Mouse (Mus musculus) olfactory bulb, adult 2 months (tissue): ENCODE measurements around the gene Rgs6. TPM values are rescaled to one million over a fixed set of nuclear protein-coding genes. Genes with fewer than 3 reads are reported as not detected.

Experiments
- H3K27ac ChIP-seq: fragments of 200-500 bp; 2 replicates; pipeline ENCODE4 v1.5.1; 2012; ENCODE audit warnings: low read depth, low read length; ENCODE audit not compliant: insufficient read depth
- H3K4me1 ChIP-seq: fragments of 200-500 bp; 2 replicates; pipeline ENCODE4 v1.6.1; 2012; ENCODE audit warnings: low read length; ENCODE audit not compliant: control insufficient read depth, insufficient read depth
- H3K4me3 ChIP-seq: fragments of 200-500 bp; 2 replicates; pipeline ENCODE4 v1.5.1; 2012; ENCODE audit warnings: mild to moderate bottlenecking, low read depth, low read length, moderate library complexity; ENCODE audit not compliant: insufficient read depth
- CTCF ChIP-seq: fragments of 200-500 bp; IDR thresholded peaks from 2 replicates; pipeline ENCODE4 v1.5.1; 2012; ENCODE audit warnings: low read depth, mild to moderate bottlenecking, low read length, moderate library complexity; ENCODE audit not compliant: insufficient read depth
- POLR2A ChIP-seq: fragments of 200-500 bp; IDR thresholded peaks from 2 replicates; pipeline ENCODE4 v1.6.1; 2012; ENCODE audit warnings: mild to moderate bottlenecking, low read depth, low read length, moderate library complexity; ENCODE audit not compliant: insufficient read depth
- WGBS: fragments of 180-500 bp; shearing (Covaris S2); methylation state at CpG from one replicate; pipeline ENCODE4 v1.1.7; 2018; 5-methylcytosine and 5-hydroxymethylcytosine counted together
- polyA plus RNA-seq: library from polyadenylated mRNA; stranded (reverse); fragments of >200 nt; gene quantifications from 2 replicates; pipeline ENCODE4 v1.2.4, GENCODE M21; 2012; ENCODE audit warnings: low replicate concordance; ENCODE audit not compliant: missing spikeins, insufficient read depth, insufficient read length

Rgs6 gene
- polyA plus RNA-seq, 1 experiment = not detected

DNA sequence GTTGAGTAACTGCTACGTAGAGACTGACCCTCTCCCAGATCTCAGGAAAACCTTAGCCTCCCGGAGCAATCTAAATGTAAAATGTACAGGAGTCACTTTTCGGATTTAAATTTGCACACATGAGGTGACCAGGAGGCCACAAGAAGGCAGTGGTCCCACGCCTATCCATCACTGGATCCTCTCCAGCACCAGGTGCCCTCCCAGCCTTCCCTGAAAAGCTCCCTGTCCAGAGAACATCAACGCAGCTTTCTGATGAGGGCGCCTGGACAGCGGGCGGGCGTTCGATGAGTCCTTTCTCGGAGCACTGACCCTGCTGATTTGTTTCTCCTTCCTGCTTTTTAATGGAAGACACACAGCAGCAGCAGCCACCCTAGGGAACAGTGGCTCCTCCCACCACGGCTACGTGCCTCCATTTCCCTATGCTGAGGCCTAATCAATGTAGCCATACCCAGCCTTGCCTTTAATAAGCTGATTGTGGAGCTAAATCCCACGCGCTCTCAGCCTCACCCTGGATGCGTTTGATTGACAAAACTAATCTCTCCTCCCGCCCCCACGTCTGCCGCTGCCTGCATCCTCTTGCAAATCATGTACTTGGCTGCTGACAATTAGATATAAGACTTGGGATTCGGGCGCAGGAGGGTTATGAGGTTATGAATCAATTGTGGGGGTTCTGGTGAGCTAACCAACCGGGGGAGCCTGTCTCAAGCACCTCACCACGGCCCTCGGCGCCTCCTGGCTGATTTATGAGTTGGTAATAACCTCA is 449.9 kb downstream of the Rgs6 start:
- Histone ChIP-seq H3K27ac (no peak overlapping the region), H3K4me1 (peaks cover 4% of the 10 kb centered on the region; the same call in 1 of the 2 replicates), H3K4me3 (no peak overlapping the region)
- no peak for TF ChIP-seq CTCF
- TF ChIP-seq POLR2A = no peak
- WGBS = 85% methylated on average over 25 of the region's 25 CpGs

DNA sequence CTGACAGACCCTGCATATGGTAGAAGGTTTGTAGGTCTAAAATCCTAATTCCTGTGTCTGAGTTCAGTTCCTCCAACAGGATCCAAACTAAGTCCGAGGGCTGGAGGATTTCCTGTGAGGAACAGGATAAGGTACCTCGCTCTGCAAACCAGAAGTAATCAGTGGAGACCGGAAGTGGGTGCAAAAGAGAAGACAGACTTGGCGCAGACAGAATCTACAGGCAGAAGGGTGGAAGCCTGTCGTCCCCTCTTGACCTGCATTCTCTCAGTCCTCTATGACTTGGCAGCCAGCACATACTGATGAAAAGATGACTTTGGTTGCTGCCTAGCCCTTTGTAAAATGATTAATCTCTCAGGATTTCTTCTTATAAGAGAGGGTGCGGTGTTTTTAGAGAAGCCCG is 450.7 kb downstream of the Rgs6 start:
- peaks cover 4% of the 10 kb centered on the region; the same call in 1 of the 2 replicates for H3K4me1 ChIP-seq
- no peak for TF ChIP-seq CTCF
- no peak for TF ChIP-seq POLR2A
- 87% methylated on average over 7 of the region's 7 CpGs for WGBS
- no peak overlapping the region for H3K27ac ChIP-seq
- H3K4me3 ChIP-seq = no peak overlapping the region

DNA sequence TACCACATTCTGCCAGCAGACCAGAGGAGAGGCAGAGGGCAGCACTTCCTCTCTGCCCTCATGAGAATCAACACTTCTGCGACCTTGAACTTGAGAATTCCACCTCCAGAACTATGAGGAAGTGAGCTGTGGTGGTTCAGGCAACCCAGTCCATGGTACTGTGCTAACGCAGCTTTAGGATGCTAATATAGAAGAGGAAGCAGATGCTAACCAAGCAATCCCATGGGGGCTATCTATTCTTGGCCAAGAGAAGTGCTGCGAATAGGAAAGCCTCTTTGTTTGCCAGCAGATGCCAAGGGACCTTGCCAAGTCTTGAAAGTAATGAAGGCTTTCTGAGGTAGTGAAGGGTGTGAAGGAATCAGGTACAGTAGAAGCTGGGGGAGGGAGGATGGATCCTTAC is 451.8 kb downstream of the Rgs6 start:
- Histone ChIP-seq H3K27ac (no peak overlapping the region), H3K4me1 (peaks cover 7% of the 10 kb centered on the region), H3K4me3 (no peak overlapping the region)
- WGBS = 62% methylated on average over 3 of the region's 3 CpGs
- no peak for TF ChIP-seq CTCF
- TF ChIP-seq POLR2A = no peak

DNA sequence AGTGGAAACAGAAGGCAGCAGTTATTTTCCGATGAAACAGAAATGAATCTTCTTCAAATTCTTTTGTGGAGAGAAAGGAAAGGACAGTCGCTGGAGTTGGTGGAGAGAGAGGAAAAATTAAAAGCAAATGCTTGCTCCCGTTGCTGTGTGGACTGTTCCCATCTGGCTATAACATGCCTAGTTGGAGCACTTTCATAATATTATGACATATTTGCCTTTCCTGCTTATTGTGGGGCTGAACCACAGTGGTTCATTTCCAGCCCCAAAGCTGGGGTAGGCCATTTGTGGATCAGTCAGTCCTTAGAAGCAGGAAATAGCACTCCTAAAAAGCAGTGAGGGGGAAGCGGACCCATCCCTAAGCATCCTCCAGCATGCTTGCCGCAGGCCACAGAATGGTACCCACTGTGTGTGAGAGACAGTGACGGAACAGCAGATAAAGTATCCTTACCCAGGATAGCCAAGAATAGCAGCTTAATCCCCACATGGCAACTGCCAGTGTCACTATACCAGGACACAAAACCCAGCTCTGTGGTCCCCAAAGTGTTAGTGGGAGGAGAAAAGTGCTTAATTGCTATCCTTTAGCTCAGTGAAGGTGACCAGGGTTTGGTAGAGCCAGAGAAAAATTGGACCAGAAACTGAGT is 456.0 kb downstream of the Rgs6 start:
- no peak overlapping the region for H3K4me3 ChIP-seq
- WGBS = 49% methylated on average over 6 of the region's 6 CpGs
- TF ChIP-seq CTCF (no peak), POLR2A (no peak)
- H3K4me1 ChIP-seq = peaks cover 6% of the 10 kb centered on the region
- no peak overlapping the region for H3K27ac ChIP-seq

DNA sequence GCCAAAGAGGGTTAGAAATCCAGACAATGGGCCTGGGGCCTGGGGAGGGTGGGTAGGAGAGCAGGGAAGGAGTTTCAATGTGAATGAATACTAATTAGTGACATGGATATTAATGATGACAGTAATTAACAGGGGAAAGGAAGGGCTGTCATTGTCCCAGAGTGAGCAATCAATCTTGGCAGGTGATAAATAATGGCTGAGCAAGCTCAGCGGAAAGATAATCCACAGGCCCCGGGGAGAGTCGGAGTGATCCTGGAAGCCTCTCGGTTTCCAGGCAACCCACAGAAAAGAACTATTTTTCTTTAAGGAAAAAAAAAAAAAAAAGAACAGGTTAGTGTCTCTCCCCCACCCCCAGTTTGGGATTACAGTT is 456.5 kb downstream of the Rgs6 start:
- no peak overlapping the region for H3K27ac ChIP-seq
- no peak overlapping the region for H3K4me3 ChIP-seq
- WGBS = 24% methylated on average over 4 of the region's 4 CpGs
- TF ChIP-seq POLR2A = no peak
- no peak for TF ChIP-seq CTCF
- H3K4me1 ChIP-seq = peaks cover 6% of the 10 kb centered on the region

DNA sequence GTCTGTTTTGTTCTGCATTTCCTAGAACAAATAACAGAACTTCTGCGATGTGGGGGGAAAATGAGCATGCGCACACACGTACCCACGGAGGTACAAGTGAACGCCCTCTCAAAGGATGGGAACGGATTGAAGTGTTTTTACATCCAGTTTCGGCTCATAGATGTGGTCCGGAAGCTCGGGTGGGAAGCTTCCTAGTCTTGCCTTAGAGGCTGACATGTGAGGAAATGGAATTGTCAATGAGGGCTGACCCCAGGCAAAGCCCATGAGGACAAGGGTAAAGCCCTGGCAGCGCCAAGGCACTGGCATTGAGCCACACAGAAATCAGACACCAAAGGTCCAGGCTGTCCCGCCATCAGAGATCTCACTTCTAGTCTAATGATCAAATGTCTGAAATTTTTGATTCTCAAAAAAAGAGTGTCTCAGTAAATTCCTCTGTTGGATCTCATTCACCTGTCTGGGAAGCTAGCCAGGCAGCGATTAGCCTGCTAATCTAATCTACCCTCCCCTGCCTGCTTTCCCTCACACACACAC is 457.0 kb downstream of the Rgs6 start:
- 31% methylated on average over 12 of the region's 12 CpGs for WGBS
- Histone ChIP-seq H3K27ac (no peak overlapping the region), H3K4me3 (no peak overlapping the region), H3K4me1 (peaks cover 6% of the 10 kb centered on the region)
- TF ChIP-seq POLR2A (no peak), CTCF (no peak)

DNA sequence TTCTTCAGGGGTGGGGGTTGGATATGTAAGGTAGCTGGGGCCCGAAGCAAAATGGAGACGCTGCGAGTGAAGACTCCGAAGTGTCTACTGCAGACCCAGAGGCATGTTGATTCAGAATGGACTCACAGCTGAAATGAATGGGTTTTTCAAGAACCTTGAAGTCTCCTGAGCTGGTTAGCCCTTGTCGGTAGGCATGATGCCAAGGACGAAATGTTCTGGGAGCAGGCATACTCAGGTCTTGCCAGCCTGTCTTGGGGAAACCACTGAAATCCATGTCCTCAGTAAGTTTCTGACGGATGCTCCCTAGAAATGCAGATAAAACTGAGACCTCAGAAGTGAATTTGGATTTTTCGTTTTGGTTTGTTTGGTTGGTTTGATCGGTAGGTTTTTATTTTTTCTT is 458.6 kb downstream of the Rgs6 start:
- TF ChIP-seq CTCF = no peak
- TF ChIP-seq POLR2A = no peak
- H3K27ac ChIP-seq = no peak overlapping the region
- WGBS = 90% methylated on average over 9 of the region's 9 CpGs
- peaks cover 6% of the 10 kb centered on the region for H3K4me1 ChIP-seq
- H3K4me3 ChIP-seq = no peak overlapping the region

DNA sequence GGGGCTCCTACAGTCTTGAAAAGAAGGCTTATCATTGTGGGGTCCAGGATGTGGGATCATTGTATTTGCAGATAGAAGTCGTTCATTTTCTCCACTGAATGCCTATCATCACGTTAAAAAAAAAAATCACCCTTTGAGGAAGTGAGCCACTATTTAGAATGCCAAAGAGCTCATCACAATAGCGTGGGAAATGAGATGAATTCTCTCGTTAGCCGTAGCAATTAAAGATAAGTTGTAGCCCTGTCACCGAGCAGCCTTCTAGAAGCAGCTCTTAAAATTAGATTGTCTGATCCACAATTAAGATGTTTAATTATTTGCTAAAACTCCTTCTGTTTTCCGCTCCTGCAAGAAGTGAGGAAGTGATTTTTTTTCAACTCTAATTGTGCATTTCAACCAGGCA is 459.6 kb downstream of the Rgs6 start:
- TF ChIP-seq POLR2A (no peak), CTCF (no peak)
- Histone ChIP-seq H3K4me1 (peaks cover 6% of the 10 kb centered on the region), H3K27ac (no peak overlapping the region), H3K4me3 (no peak overlapping the region)
- 26% methylated on average over 7 of the region's 7 CpGs for WGBS

DNA sequence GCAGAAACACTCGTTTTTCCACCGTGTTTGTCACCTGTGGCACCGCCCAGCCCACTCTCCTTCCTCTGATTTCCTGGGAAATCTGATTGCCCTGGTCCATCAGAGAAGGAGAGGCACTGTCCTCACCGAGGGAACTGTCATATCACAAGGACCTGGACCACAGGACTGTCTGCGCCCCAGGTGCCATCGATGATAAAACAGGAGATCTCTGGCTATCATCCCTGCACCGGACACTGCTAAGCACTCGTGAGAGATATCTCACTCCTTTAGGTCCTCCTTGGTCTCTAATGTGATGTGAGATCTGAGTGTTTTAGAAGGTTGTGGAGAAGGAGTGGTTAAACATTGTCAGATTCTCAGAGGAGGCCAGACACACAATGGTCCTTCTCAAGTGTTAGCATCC is 462.4 kb downstream of the Rgs6 start:
- Histone ChIP-seq H3K4me1 (no peaks in the 10 kb centered on the region), H3K27ac (no peak overlapping the region), H3K4me3 (no peak overlapping the region)
- TF ChIP-seq POLR2A = no peak
- no peak for TF ChIP-seq CTCF
- 93% methylated on average over 8 of the region's 8 CpGs for WGBS
